Mouse (Mus musculus) ovary, postnatal 36 days (tissue): ENCODE data around the gene Muc2.
"Not testable (repeated sequence)": the region's sequence is repeated elsewhere in the genome, so short reads cannot be mapped to it uniquely, and the experiment has no call there.

Source experiments
- DNase-seq: peaks from one replicate; pipeline ENCODE4 v3.0.0; 2022; ENCODE audit warnings: low spot score, mixed read lengths

The Muc2 gene

GRCm38 (mm10) chr7:141690040-141690439 lies at the start of gene Muc2:
Muc2 (plus strand) TSS chr7:141690340.
- DNase-seq, result no peak

GRCm38 (mm10) chr7:141642375-141642774 lies 47.8 kb upstream of the Muc2 start:
- no peak for DNase-seq

GRCm38 (mm10) chr7:141643160-141643559 lies 47.0 kb upstream of the Muc2 start:
- peak; percentile 24 for DNase-seq

GRCm38 (mm10) chr7:141647083-141647482 lies 43.1 kb upstream of the Muc2 start:
- no peak for DNase-seq

GRCm38 (mm10) chr7:141647815-141648214 lies 42.3 kb upstream of the Muc2 start:
- no peak for DNase-seq

GRCm38 (mm10) chr7:141652191-141652590 lies 37.9 kb upstream of the Muc2 start:
- no peak for DNase-seq

- no peak for DNase-seq
Measured at GRCm38 (mm10) chr7:141660346-141660745, 29.8 kb upstream of the Muc2 start.

GRCm38 (mm10) chr7:141661481-141661880 lies 28.7 kb upstream of the Muc2 start:
- DNase-seq, result peak; percentile 29

- DNase-seq, result no peak
Measured at GRCm38 (mm10) chr7:141662223-141662622, 27.9 kb upstream of the Muc2 start.

GRCm38 (mm10) chr7:141666190-141666589 lies 23.9 kb upstream of the Muc2 start:
- DNase-seq, result peak; percentile 53

GRCm38 (mm10) chr7:141669097-141669496 lies 21.0 kb upstream of the Muc2 start:
- DNase-seq, result not testable (repeated sequence)

- DNase-seq, result peak; percentile 22
Measured at GRCm38 (mm10) chr7:141670999-141671398, 19.1 kb upstream of the Muc2 start.

- no peak for DNase-seq
Measured at GRCm38 (mm10) chr7:141671626-141672291, 18.4 kb upstream of the Muc2 start.

GRCm38 (mm10) chr7:141678922-141679321 lies 11.2 kb upstream of the Muc2 start:
- no peak for DNase-seq

- no peak for DNase-seq
Measured at GRCm38 (mm10) chr7:141687330-141687729, 2.8 kb upstream of the Muc2 start.

- DNase-seq, result peak; percentile 25
Measured at GRCm38 (mm10) chr7:141693591-141694273, 3.6 kb downstream of the Muc2 start.

GRCm38 (mm10) chr7:141694274-141694639 lies 4.1 kb downstream of the Muc2 start:
- no peak for DNase-seq

- DNase-seq, result no peak
Measured at GRCm38 (mm10) chr7:141696538-141696937, 6.4 kb downstream of the Muc2 start.

GRCm38 (mm10) chr7:141699556-141700220 lies 9.5 kb downstream of the Muc2 start:
- DNase-seq, result no peak

- no peak for DNase-seq
Measured at GRCm38 (mm10) chr7:141747451-141748100, 57.4 kb downstream of the Muc2 start.

- no peak for DNase-seq
Measured at GRCm38 (mm10) chr7:141752513-141752912, 62.4 kb downstream of the Muc2 start.

- DNase-seq, result peak; percentile 38
Measured at GRCm38 (mm10) chr7:141755831-141756230, 65.7 kb downstream of the Muc2 start.

GRCm38 (mm10) chr7:141758291-141758690 lies 68.2 kb downstream of the Muc2 start:
- DNase-seq, result no peak
